16 mouse cellular contexts compared by ENCODE assay signal in genomic region chr6:39472837-39473236, GRCm38 (mm10).
"Had no signal": no experiment of that assay in that cellular context is flagged by ENCODE, and none has a peak within 500 bp of the region (broad histone marks: within the 10 kb centered on the region; RNA-seq: fewer than 3 reads in every experiment).

No protein-coding gene starts in this region.

- ATAC-seq: liver, embryonic 12.5 days; midbrain, embryonic 15.5 days had no signal

- H3K9me3 ChIP-seq: limb, embryonic 15.5 days; liver, embryonic 12.5 days; midbrain, embryonic 10.5 days; midbrain, embryonic 15.5 days; neural tube, embryonic 12.5 days had no signal

- H3K27me3 ChIP-seq: limb, embryonic 15.5 days; liver, embryonic 12.5 days; midbrain, embryonic 15.5 days; neural tube, embryonic 12.5 days had no signal

- H3K4me2 ChIP-seq: limb, embryonic 15.5 days; liver, embryonic 12.5 days; lung, embryonic 14.5 days; midbrain, embryonic 15.5 days; neural tube, embryonic 12.5 days had no signal

- DNase-seq: kidney, adult 11 months; kidney, adult 9 months; kidney, postnatal 14 days; left cerebral cortex, postnatal 4 days; lung, postnatal 10 days; lung, postnatal 4 days; right cerebral cortex, postnatal 4 days; spleen, adult 18-20 months; thymus, adult 18-20 months; thymus, postnatal 14 days had no signal

- H3K4me3 ChIP-seq: limb, embryonic 15.5 days; liver, embryonic 12.5 days; midbrain, embryonic 10.5 days; midbrain, embryonic 15.5 days; neural tube, embryonic 12.5 days had no signal

- H3K9ac ChIP-seq: limb, embryonic 15.5 days; liver, embryonic 12.5 days; lung, embryonic 14.5 days; midbrain, embryonic 15.5 days; neural tube, embryonic 12.5 days had no signal

- H3K4me1 ChIP-seq: liver, embryonic 12.5 days; midbrain, embryonic 15.5 days; neural tube, embryonic 12.5 days had no signal

- H3K36me3 ChIP-seq: liver, embryonic 12.5 days had no signal

- H3K27ac ChIP-seq: liver, embryonic 12.5 days; midbrain, embryonic 10.5 days; midbrain, embryonic 15.5 days; neural tube, embryonic 12.5 days had no signal
